Mouse (Mus musculus) gastrocnemius, postnatal 4 days (tissue): ENCODE data around the gene Atp2b2. TPM values are rescaled to one million over a fixed set of nuclear protein-coding genes. Genes with fewer than 3 reads are reported as not detected.

Experiments
- DNase-seq, 2 experiments: peaks; one replicate each; pipeline ENCODE4 v3.0.0; 2021 to 2022; ENCODE audit warnings: low spot score in 2 of 2, mixed read lengths in 2 of 2
- total RNA-seq, 2 experiments: library from RNA; stranded (reverse); gene quantifications; 2 replicates each; pipeline ENCODE4 v1.2.3; 2021

The Atp2b2 gene
- total RNA-seq, 2 experiments from 2014 or later: 0.49 to 0.54 TPM

GRCm38 (mm10) chr6:114012834-114013233 lies 29.6 kb downstream of the Atp2b2 start:
- peak in 1 of 2 experiments; percentile 19 for DNase-seq

GRCm38 (mm10) chr6:114011976-114012375 lies 30.4 kb downstream of the Atp2b2 start:
- DNase-seq: no peak

- DNase-seq: no peak
These were observed 38.6 kb downstream of the Atp2b2 start for GRCm38 (mm10) chr6:114003796-114004195.

DNA sequence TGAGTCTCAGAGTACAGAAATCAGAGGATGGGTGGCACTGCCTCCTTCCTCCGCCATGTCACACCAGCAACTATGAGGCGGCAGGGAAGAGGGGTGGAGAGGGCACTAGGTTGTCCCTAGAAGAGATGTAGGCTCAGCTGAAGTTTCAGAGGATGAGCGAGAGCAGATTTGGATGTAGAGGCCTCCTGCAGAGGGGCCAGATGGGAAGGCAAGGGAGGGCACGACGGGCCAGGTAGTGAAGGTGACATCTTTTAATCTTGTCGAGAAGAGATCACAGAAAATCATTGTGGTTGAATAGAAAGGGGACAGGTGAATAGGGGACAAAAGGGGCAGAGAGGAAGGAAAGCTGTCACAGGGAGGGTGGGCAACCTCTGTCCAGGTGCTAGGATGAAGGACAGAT lies 41.5 kb downstream of the Atp2b2 start:
- DNase-seq: no peak

GRCm38 (mm10) chr6:114000304-114000703 lies 42.1 kb downstream of the Atp2b2 start:
- DNase-seq: no peak

DNA sequence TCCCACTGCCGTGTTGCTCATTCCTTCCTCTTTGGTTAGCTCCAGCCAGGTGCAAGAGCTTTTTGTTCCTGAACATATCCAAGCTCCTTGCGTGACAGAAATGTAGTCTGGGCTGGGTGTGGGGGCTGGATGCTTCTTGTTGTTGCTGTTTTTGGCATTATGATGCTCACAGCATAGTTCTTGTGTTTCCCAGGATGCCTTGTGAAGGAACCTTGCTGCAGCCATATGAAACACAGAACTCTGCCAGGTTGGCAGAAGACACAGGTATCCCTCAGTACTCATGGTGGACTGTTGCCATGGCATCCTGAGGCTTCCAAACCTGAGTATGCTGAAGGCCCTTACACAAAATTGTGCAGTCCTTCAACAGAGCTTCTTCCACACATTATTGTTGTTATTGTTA lies 44.0 kb downstream of the Atp2b2 start:
- DNase-seq: no peak

DNA sequence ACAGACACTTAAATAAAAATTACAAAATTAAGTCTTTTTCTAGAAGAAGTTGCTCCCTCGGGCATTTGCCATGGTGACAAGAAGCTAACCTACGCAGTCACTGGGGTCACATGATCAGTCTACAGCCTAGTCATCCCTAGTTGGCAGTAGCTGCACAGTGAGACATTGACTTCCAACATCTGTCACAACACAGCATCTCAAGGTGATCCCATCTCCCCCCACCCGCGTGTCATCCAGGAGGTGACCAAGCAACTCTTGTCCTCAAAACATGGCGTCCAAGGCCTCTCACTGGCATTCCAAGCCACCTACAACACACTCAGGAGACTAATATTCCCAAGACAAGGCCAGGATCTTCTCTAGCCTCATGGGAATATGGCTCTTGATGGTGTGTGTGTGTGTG lies 48.2 kb downstream of the Atp2b2 start:
- no peak for DNase-seq

DNA sequence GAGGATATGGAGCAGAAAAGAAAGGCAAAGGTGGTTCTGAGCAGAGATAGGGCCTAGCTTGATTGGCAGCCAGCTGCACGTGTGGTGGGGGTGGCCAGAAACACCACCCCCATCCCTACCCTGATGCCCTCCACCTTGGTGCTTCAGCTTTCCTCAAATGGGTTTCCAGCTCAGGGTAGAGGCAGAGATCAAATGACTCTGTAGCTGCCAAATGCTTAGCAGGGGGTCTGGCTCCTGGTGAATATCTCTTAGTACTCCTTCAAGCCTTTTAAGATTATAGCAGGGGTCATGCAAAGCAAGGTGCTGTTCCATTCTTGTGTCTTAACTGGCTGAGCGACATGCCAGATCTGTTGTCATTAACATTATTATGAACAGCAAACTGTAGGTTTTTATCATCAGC lies 50.3 kb downstream of the Atp2b2 start:
- no peak for DNase-seq

- DNase-seq: no peak
These were observed 50.9 kb downstream of the Atp2b2 start for GRCm38 (mm10) chr6:113991482-113991881.

DNA sequence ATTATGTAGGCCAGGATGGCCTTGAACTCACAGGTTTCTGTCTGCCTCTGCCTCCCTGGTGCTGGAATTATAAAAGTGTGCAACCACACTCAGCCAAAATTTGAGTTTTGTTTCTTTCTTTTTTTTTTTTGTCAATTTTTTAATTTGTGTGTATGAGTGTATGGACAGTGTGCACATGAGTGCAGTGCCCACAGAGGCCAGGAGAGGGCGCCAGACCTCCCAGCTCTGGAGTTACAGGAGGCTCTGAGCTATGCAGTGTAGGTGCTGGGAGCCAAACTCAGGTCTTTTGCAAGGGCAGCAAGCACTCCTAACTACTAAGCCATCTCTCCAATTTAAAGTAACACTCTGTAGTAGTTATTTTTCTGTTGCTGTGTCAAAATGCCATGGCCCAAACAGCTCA lies 52.4 kb downstream of the Atp2b2 start:
- no peak for DNase-seq

DNA sequence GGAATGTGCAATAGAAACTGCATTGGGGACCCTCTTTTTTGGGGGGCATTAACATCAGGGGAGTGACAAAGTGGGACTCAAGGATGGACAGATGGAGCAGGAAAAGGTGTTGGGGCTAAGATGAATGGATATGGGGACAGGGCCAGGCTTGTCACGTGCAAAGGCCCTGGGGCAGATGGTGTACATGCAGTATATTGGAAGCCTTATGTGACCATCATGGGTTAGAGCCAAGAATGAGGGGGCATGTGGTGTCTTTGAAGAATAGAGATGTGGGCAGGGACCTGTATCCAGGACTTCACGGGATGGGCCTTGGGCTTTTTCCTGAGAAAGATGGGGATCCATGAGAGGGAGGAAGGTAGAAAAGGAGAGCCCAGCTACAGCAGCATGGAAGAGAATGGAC lies 53.9 kb downstream of the Atp2b2 start:
- no peak for DNase-seq

DNA sequence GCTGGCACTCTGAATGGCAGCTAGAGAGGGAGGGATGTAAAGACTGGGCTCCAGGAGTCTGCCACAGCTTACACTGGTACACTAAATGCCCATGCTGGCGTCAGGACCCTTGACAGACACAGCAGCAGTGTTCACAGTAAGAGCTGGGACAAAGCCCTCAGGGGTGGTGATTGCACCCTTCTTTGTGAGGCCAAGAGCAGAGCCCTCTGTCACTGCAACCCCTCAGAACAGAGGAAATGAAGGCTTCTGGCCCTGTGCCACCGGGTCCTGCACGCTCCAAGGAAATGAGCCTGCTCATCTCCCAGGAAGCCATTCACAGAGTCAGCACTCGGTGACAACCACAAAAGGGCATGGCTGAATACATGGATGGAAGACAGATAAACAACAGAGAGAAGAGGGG lies 55.7 kb downstream of the Atp2b2 start:
- DNase-seq: no peak

GRCm38 (mm10) chr6:113978673-113979072 lies 63.7 kb downstream of the Atp2b2 start:
- DNase-seq: no peak

GRCm38 (mm10) chr6:113978091-113978650 lies 64.2 kb downstream of the Atp2b2 start:
- no peak for DNase-seq

DNA sequence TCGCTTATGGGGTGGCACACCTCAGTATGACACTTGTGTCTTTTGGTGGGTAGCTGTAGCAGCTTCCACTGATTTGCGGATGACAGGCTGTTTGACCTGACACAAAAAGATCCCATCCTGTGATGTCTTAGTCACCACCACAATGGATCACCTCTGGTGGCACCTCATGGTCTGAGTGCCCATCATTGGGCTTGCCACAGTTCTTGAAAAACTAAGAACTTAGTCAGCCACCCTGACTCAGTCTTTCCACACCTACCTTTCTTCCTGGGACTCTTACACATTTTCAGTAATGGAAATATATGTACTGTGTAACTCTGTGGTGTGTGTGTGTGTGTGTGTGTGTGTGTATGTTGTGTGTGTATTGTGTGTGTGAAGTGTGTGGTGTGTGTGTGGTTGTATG lies 71.5 kb downstream of the Atp2b2 start:
- no peak for DNase-seq

DNA sequence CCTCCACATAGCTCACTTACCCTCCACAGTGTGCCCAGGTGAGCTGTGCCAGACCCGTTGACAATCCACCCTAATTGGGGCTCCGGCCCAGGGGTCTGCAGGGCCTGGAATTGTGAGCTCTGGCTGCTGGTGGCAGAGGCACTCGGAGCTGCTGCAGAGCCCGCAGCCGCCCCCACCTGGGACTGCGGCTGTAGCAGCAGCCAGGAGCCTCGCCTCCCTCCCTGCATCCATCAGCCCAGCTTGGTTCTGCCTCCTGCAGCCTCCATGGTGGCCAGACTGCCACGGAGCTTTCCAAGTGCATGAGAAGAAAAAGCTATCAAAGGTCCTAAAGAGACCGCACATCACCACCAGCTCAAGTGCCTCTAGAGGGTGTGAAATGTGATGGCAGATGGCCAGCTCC lies 71.9 kb downstream of the Atp2b2 start:
- no peak for DNase-seq

GRCm38 (mm10) chr6:113969751-113970150 lies 72.7 kb downstream of the Atp2b2 start:
- no peak for DNase-seq

DNA sequence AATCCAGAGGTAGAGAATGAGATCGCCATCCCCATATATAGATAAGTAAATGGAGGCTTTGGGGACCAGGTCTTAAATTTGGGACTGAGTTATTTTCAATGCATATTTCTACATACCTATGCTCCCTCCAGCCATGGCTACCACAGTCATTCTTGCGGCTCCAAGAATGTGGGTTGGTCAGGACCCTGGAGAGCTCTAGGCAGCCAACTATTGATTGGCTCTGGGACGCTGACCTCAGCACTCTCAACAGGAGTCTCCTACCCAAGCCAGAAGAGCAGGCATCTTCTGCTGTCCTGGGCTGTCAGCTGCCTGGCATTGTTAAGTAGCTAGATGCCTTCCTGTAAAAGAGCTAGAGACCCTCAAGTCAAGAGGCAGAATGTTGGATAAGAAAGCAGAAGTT lies 79.6 kb downstream of the Atp2b2 start:
- peak in 1 of 2 experiments; percentile 30 for DNase-seq

DNA sequence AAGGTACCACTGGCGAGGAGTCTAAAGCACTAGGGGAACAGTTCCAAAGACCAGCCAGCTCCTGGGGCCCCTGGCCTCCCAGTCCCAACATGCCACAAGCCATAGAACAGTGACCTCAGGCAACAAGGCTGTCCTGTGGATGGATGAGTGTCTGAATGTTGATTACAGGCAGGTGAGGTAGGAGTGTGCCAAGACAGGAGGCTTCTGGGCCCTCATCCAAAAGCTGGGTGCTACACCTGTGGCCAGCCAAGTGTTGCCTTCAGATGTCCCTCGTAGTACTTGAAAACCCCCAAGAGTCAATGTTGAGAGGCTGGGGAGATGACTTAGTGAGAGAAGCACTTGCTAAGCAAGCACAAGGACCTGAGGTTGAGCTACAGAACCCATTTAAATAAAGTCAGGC lies 80.8 kb downstream of the Atp2b2 start:
- no peak for DNase-seq

DNA sequence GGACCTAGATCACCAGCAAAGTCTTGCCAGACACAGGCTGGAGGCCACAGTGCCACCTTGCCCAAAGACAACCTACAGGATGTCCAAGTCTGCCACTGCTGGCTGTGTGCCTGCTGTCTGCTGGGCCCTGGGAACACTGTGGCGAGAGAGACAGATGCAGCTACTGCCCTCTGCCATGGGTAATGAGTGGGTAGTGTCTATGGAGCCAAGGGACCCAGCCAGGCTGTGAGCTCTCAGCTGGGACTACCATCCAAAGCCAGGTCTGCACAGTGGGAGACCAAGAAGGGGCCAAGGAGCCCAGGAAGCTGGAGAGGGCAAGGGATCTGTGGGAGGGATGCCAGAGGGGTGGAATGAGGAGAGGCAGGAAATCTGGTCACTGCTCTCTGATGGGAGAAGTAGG lies 83.1 kb downstream of the Atp2b2 start:
- DNase-seq: no peak

GRCm38 (mm10) chr6:113958714-113959113 lies 83.7 kb downstream of the Atp2b2 start:
- no peak for DNase-seq

DNA sequence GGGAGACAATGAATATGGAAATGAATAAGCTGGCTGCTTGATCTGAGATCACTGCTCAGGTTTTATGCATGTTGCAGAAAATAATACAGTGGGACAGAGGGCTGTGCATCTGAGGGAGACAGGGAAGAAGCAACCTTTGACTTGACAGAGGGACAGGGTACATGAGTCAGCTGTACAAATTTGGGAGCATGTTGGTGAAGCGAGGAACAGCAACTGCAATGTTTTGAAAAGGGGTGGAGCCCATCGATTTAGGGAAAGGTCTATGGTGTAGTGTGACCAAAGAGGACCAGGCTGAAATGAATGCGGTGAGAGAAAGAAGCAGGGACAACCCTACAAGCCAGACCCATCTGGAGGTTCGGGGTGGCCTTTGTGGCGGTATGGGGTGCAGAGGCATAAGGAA lies 84.4 kb downstream of the Atp2b2 start:
- no peak for DNase-seq

DNA sequence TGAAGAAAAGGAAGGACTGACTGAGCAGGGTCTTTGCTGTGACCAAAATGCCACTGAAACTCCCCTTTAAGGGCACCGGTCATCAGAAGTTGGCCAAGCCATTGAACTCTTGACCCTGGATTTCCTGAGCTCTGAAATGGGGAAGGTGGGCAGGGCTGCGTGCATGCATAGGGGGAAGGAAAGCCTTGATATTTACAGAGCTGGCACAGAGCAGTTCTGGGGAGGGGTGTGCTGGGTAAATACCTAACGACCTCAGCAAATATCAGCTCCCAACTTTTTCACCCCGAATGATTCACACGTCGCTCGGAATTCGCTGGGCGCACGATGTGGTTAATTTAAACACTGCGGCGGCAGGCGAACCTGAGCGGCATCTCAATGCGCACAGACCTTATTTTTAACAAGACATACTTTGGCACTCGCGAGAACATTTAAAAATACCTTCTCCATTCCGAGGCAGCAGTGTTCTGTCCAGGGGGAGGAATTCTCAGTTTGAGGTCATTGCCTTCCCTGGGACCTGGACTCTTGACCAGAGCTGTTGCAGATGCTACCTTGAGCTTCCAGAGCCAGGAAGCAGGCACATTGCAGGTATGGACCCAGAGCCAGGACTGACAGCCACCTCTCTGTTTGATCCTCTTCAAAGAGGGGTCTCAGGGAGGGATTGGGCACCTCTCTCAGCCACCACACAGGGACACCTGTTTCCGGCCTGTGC lies 85.0 kb downstream of the Atp2b2 start:
- DNase-seq: no peak
